Mouse (Mus musculus): ENCODE results near the gene C1qtnf7.

The C1qtnf7 gene

GRCm38 (mm10) chr5:43539168-43539516, 23.8 kb downstream of the C1qtnf7 start:
- no peak for DNase-seq (ENCODE audit: low spot score in 2 of 2)

- DNase-seq (ENCODE audit: low spot score in 2 of 2), result no peak
Measured at GRCm38 (mm10) chr5:43539871-43540270, 24.5 kb downstream of the C1qtnf7 start.

- no peak for DNase-seq (ENCODE audit: low spot score in 2 of 2)
Measured at GRCm38 (mm10) chr5:43541492-43541891, 26.2 kb downstream of the C1qtnf7 start.

- peak; percentile 34 to 35 for DNase-seq (ENCODE audit: low spot score in 2 of 2)
Measured at GRCm38 (mm10) chr5:43542246-43542845, 27.0 kb downstream of the C1qtnf7 start.

DNA sequence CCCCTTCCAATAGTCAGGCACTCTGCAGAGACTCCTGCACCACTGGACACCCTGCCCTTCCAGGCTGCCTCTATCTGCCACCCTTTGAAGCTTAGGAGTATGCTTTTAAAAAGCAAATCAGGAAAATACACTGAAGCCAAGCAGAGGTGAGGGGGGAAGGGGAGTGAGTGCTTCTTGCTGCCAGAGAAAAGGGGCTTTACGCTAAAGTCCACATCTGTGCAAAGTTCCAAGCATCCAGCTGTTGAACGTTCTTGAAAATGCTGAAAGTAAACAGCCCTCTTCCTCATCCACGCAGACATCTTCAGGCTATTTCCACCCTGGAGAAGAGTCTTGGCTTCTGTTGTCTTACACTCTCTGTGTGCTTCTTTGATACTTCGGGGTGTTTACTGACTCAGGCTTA, 34.6 kb downstream of the C1qtnf7 start:
- no peak for DNase-seq (ENCODE audit: low spot score in 2 of 2)

DNA sequence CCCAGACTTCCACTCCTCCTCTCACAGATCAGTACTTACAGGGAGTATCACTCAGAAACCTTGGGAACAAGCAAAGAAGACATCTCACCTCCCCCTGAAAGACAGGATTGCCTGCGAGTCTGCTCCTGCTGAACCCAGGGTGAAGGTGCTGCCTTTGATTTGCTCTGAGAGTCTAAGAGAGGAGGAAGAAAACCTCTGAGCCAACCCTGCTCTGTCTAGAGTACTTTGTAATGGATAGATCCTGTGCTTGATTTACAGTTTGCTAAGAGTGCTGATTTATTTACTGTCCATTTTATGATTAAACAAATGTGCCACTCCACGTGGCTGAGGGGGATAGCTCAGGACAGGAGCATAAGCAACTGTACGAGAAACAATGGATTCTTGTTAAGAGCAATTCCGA, 35.1 kb downstream of the C1qtnf7 start:
- DNase-seq (ENCODE audit: low spot score in 2 of 2), result no peak

DNA sequence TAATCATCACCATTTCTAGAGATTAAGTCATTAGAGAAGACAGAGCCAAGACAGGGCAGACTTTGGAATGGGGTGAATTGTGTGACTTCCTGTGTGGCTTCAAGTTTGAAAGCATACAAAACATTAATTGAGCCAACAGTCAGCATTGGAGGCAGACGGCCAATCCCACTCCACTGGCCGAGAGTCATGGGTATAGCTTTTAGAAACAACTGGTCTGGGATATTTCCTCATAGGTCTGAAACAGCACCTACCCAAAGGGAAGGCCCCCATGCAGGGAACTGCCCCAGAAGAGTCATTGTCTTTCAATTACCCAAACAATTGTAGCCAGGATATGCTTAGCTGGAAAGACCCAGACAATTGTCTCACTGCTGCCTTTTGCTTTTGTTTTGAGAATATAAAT, 39.5 kb downstream of the C1qtnf7 start:
- DNase-seq (ENCODE audit: low spot score in 2 of 2), result no peak

- no peak for DNase-seq (ENCODE audit: low spot score in 2 of 2)
Measured at GRCm38 (mm10) chr5:43555406-43555805, 40.1 kb downstream of the C1qtnf7 start.

- DNase-seq (ENCODE audit: low spot score in 2 of 2), result no peak
Measured at GRCm38 (mm10) chr5:43557436-43557835, 42.1 kb downstream of the C1qtnf7 start.

- peak in 1 of 2 experiments; percentile 11 for DNase-seq (ENCODE audit: low spot score in 2 of 2)
Measured at GRCm38 (mm10) chr5:43561639-43562252, 46.4 kb downstream of the C1qtnf7 start.

GRCm38 (mm10) chr5:43569720-43570359, 54.5 kb downstream of the C1qtnf7 start:
- no peak for DNase-seq (ENCODE audit: low spot score in 2 of 2)

DNA sequence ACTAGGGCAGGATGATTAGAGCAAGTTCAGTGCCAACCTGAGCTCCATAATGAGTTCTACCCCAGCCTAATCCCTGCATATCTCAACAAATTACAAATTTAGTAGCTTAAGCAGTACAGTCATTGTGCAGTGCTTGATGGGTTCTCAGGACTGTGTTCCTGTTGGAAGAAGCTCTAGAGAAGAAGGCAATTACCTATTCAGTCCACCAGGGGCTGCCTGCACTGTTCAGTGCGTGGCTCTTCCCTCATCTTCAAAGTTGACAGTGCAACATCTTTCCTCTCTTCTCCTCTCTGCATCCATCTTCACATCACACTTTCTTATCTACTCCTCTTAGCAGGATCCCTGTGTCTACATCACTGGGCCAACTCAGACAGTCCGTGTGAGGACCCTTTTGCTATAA, 67.5 kb downstream of the C1qtnf7 start:
- DNase-seq (ENCODE audit: low spot score in 2 of 2), result no peak

GRCm38 (mm10) chr5:43583326-43584120, 68.2 kb downstream of the C1qtnf7 start:
- no peak for DNase-seq (ENCODE audit: low spot score in 2 of 2)

DNA sequence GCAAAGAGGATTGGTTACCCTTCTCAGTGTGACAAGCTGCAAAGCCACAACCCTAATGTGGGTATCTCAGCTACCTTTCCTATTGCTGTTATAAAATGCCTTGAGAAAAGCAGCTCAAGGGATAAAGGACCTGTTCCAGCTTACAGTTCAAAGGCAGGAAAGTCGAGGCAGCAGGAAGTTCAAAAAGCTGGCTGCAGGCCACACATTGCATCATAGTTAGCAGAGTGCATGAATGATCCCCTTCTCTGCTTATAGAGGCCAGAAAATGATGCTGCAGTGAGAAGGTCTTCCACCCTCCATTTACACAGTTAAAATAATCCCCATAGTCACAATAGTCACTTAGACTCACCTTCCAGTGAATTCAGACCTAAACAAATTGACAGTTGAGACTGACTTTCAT, 69.1 kb downstream of the C1qtnf7 start:
- no peak for DNase-seq (ENCODE audit: low spot score in 2 of 2)

- no peak for DNase-seq (ENCODE audit: low spot score in 2 of 2)
Measured at GRCm38 (mm10) chr5:43585406-43586245, 70.3 kb downstream of the C1qtnf7 start.

- no peak for DNase-seq (ENCODE audit: low spot score in 2 of 2)
Measured at GRCm38 (mm10) chr5:43588791-43589439, 73.6 kb downstream of the C1qtnf7 start.

GRCm38 (mm10) chr5:43589440-43589830, 74.1 kb downstream of the C1qtnf7 start:
- no peak for DNase-seq (ENCODE audit: low spot score in 2 of 2)

- DNase-seq (ENCODE audit: low spot score in 2 of 2), result no peak
Measured at GRCm38 (mm10) chr5:43590311-43590731, 75.0 kb downstream of the C1qtnf7 start.

GRCm38 (mm10) chr5:43601601-43602000, 86.3 kb downstream of the C1qtnf7 start:
- DNase-seq (ENCODE audit: low spot score in 2 of 2), result no peak

DNA sequence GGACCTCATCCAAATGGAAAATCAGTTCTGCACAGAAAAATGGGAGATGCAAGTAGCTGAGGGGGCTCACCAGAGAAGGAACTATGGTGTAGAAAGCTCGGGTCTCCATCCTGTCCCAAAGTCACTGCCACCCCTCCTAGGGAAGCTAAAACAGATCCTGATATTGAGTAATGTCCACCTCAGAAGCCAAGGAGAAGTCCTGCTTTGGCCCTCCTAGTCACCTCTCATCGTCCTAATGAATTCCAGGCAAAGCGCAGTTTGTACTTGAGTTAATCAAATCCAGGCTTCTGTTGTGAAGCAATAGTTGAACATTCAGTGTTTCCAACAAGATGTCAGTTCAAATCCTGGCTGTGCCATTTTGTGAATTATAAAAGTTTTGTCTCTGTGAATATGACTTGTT, 87.2 kb downstream of the C1qtnf7 start:
- no peak for DNase-seq (ENCODE audit: low spot score in 2 of 2)

DNA sequence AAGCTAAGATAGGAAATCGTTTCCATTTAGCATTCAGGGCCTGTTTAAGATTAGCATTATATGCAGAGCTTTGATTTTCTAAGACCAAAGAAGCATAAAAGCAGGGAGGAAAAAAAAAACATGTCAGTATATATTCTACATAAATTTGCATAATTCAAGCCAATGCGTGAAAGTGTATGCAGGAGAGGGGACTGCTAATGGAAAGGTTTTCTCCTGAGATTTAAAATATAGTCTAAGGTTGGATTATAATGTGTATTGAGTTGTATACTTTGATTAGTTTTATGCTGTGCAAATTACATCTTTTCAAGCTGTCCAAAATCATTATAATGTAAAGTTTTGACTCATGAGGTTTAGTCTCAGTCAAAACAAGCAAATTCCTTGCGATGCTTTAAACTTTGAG, 88.2 kb downstream of the C1qtnf7 start:
- DNase-seq (ENCODE audit: low spot score in 2 of 2), result no peak
